Mouse (Mus musculus) myocyte (in vitro differentiated cells): ENCODE results near the gene Cox18. TPM values are rescaled to one million over a fixed set of nuclear protein-coding genes. Genes with fewer than 3 reads are reported as not detected.
A peak's percentile ranks its signal among the peaks of the same experiment; 100 is the strongest.

ENCODE experiments used
- H3K27me3 ChIP-seq: one replicate; pipeline ENCODE4 v1.6.1; 2011; ENCODE audit not compliant: control insufficient read depth, insufficient read depth, insufficient read length
- H3K36me3 ChIP-seq: one replicate; pipeline ENCODE4 v1.6.1; 2011; ENCODE audit not compliant: control insufficient read depth, insufficient read depth
- H3K4me2 ChIP-seq: one replicate; pipeline ENCODE4 v1.6.1; 2011; ENCODE audit warnings: low read depth, control low read depth
- H3K4me3 ChIP-seq: one replicate; pipeline ENCODE4 v1.5.1; 2011; ENCODE audit warnings: mild to moderate bottlenecking, control low read depth, moderate library complexity
- H3K79me2 ChIP-seq: one replicate; pipeline ENCODE4 v1.6.1; 2011; ENCODE audit not compliant: control insufficient read depth, insufficient read depth
- H3ac ChIP-seq: one replicate; pipeline ENCODE4 v1.6.1; 2011; ENCODE audit not compliant: control insufficient read depth, insufficient read length
- CEBPB ChIP-seq: IDR thresholded peaks from 2 replicates; pipeline ENCODE4 v1.6.1; 2011; ENCODE audit warnings: mild to moderate bottlenecking, moderate library complexity; ENCODE audit not compliant: poor library complexity, insufficient read depth, severe bottlenecking
- E2F4 ChIP-seq: IDR thresholded peaks from one replicate; pipeline ENCODE4 v1.6.1; 2011; ENCODE audit warnings: mild to moderate bottlenecking, control low read depth, moderate library complexity; ENCODE audit not compliant: insufficient read depth
- MAX ChIP-seq: IDR thresholded peaks from one replicate; pipeline ENCODE4 v1.6.1; 2011; ENCODE audit warnings: low read depth, mild to moderate bottlenecking, control low read depth
- MYOD1 ChIP-seq, 3 experiments: IDR thresholded peaks; one replicate each; pipeline ENCODE4 v1.6.1; 2011; ENCODE audit warnings: control low read depth in 2 of 3, low read depth in 2 of 3, mild to moderate bottlenecking in 2 of 3, moderate library complexity in 1 of 3; ENCODE audit not compliant: insufficient read length in 2 of 3, control insufficient read depth in 1 of 3
- MYOG ChIP-seq, 3 experiments: IDR thresholded peaks; one replicate each; pipeline ENCODE4 v1.6.1; 2011; ENCODE audit warnings: control low read depth in 2 of 3, low read depth in 2 of 3, mild to moderate bottlenecking in 2 of 3; ENCODE audit not compliant: insufficient read length in 2 of 3, control insufficient read depth in 1 of 3, insufficient read depth in 1 of 3
- POLR2A ChIP-seq: IDR thresholded peaks from one replicate; pipeline ENCODE4 v1.6.1; 2011; ENCODE audit warnings: low read depth, mild to moderate bottlenecking, control low read depth, moderate library complexity; ENCODE audit not compliant: insufficient read length
- POLR2AphosphoS2 ChIP-seq: IDR thresholded peaks from one replicate; pipeline ENCODE4 v1.6.1; 2011; ENCODE audit warnings: low read depth, control low read depth; ENCODE audit not compliant: insufficient read length
- REST ChIP-seq: IDR thresholded peaks from one replicate; pipeline ENCODE4 v1.6.1; 2011; ENCODE audit warnings: mild to moderate bottlenecking, control low read depth, moderate library complexity; ENCODE audit not compliant: insufficient read depth, insufficient read length
- SRF ChIP-seq: IDR thresholded peaks from one replicate; pipeline ENCODE4 v1.6.1; 2011; ENCODE audit warnings: low read depth; ENCODE audit not compliant: control insufficient read depth, insufficient read length
- TCF12 ChIP-seq: IDR thresholded peaks from one replicate; pipeline ENCODE4 v1.6.1; 2011; ENCODE audit warnings: mild to moderate bottlenecking, control low read depth; ENCODE audit not compliant: poor library complexity, insufficient read depth, severe bottlenecking
- TCF3 ChIP-seq: IDR thresholded peaks from one replicate; pipeline ENCODE4 v1.6.1; 2011; ENCODE audit warnings: low read depth, control low read depth; ENCODE audit not compliant: insufficient read length
- USF1 ChIP-seq: IDR thresholded peaks from one replicate; pipeline ENCODE4 v1.6.1; 2011; ENCODE audit warnings: low read depth, mild to moderate bottlenecking, control low read depth, moderate library complexity
- polyA plus RNA-seq: library from polyadenylated mRNA; unstranded; fragments of >200 nt; fragmentation: generic; extraction: Trizol; gene quantifications from one replicate; pipeline ENCODE4 v1.2.1, GENCODE M21; 2012; ENCODE audit warnings: missing spikeins

Cox18 gene
- polyA plus RNA-seq, 1 experiment = 27.7 TPM

- peaks cover 37% of the 10 kb centered on the region for H3K36me3 ChIP-seq
- no peak for TF ChIP-seq POLR2AphosphoS2
- no peak for TF ChIP-seq E2F4
- no peak for TF ChIP-seq POLR2A
- no peak for TF ChIP-seq MYOD1 (IDR thresholded peaks at IDR 0.05; ENCODE audit: control insufficient read depth in 1 of 3, insufficient read length in 2 of 3, low read depth in 2 of 3)
- no peak overlapping the region for H3K4me3 ChIP-seq
Measured at GRCm38 (mm10) chr5:90226696-90227095, 2.9 kb upstream of the Cox18 start.

GRCm38 (mm10) chr5:90224730-90225129 is 929 bp upstream of the Cox18 start:
- Histone ChIP-seq H3K4me2 (peak overlapping the region; percentile 45), H3K79me2 (peaks cover 12% of the 10 kb centered on the region), H3K27me3 (no peaks in the 10 kb centered on the region), H3ac (no peak overlapping the region), H3K4me3 (peak overlapping the region; percentile 46), H3K36me3 (peaks cover 21% of the 10 kb centered on the region)
- no peak for TF ChIP-seq TCF12
- no peak for TF ChIP-seq USF1
- TF ChIP-seq POLR2A = no peak
- TF ChIP-seq REST = no peak
- TF ChIP-seq MYOG (IDR thresholded peaks at IDR 0.05; ENCODE audit: control insufficient read depth in 1 of 3, insufficient read depth in 1 of 3, insufficient read length in 2 of 3, low read depth in 2 of 3) = no peak
- no peak for TF ChIP-seq POLR2AphosphoS2
- TF ChIP-seq MYOD1 (IDR thresholded peaks at IDR 0.05; ENCODE audit: control insufficient read depth in 1 of 3, insufficient read length in 2 of 3, low read depth in 2 of 3) = no peak
- TF ChIP-seq E2F4 = no peak

More at GRCm38 (mm10) chr5:90226696-90227095, 2.9 kb upstream of the Cox18 start:
- H3ac ChIP-seq = no peak overlapping the region
- H3K27me3 ChIP-seq = no peaks in the 10 kb centered on the region
- peaks cover 10% of the 10 kb centered on the region for H3K79me2 ChIP-seq
- no peak overlapping the region for H3K4me2 ChIP-seq

- Histone ChIP-seq H3K4me2 (peak overlapping the region; percentile 91), H3ac (peak overlapping the region; percentile 52), H3K4me3 (peak overlapping the region; percentile 46), H3K79me2 (peaks cover 12% of the 10 kb centered on the region), H3K27me3 (no peaks in the 10 kb centered on the region), H3K36me3 (peaks cover 4% of the 10 kb centered on the region)
- TF ChIP-seq CEBPB (no peak), TCF3 (no peak), REST (no peak), POLR2AphosphoS2 (no peak), TCF12 (no peak), MYOG (IDR thresholded peaks at IDR 0.05; ENCODE audit: control insufficient read depth in 1 of 3, insufficient read depth in 1 of 3, insufficient read length in 2 of 3, low read depth in 2 of 3) (no peak), MYOD1 (IDR thresholded peaks at IDR 0.05; ENCODE audit: control insufficient read depth in 1 of 3, insufficient read length in 2 of 3, low read depth in 2 of 3) (no peak), SRF (no peak), E2F4 (no peak)
Measured at GRCm38 (mm10) chr5:90222937-90223336, 864 bp downstream of the Cox18 start.

GRCm38 (mm10) chr5:90217791-90218190 is 6.0 kb downstream of the Cox18 start:
- no peak overlapping the region for H3K4me3 ChIP-seq
- H3K4me2 ChIP-seq = no peak overlapping the region
- no peak overlapping the region for H3ac ChIP-seq
- no peaks in the 10 kb centered on the region for H3K27me3 ChIP-seq
- TF ChIP-seq POLR2A (no peak), MAX (no peak), SRF (no peak), REST (no peak)
- peaks cover 3% of the 10 kb centered on the region for H3K36me3 ChIP-seq
- H3K79me2 ChIP-seq = peaks cover 9% of the 10 kb centered on the region

- Histone ChIP-seq H3K36me3 (peaks cover 3% of the 10 kb centered on the region), H3K79me2 (peaks cover 4% of the 10 kb centered on the region), H3K4me2 (no peak overlapping the region), H3K27me3 (no peaks in the 10 kb centered on the region), H3K4me3 (no peak overlapping the region), H3ac (no peak overlapping the region)
- TF ChIP-seq TCF12 (no peak), MYOG (IDR thresholded peaks at IDR 0.05; ENCODE audit: control insufficient read depth in 1 of 3, insufficient read depth in 1 of 3, insufficient read length in 2 of 3, low read depth in 2 of 3) (peak in 1 of 3 experiments; percentile 4), MYOD1 (IDR thresholded peaks at IDR 0.05; ENCODE audit: control insufficient read depth in 1 of 3, insufficient read length in 2 of 3, low read depth in 2 of 3) (peak in 1 of 3 experiments; percentile 42)
Measured at GRCm38 (mm10) chr5:90217226-90217625, 6.6 kb downstream of the Cox18 start.

GRCm38 (mm10) chr5:90213356-90213755 is 10.4 kb downstream of the Cox18 start:
- H3K4me3 ChIP-seq = no peak overlapping the region
- TF ChIP-seq CEBPB (no peak), MYOD1 (IDR thresholded peaks at IDR 0.05; ENCODE audit: control insufficient read depth in 1 of 3, insufficient read length in 2 of 3, low read depth in 2 of 3) (no peak), E2F4 (no peak), MYOG (IDR thresholded peaks at IDR 0.05; ENCODE audit: control insufficient read depth in 1 of 3, insufficient read depth in 1 of 3, insufficient read length in 2 of 3, low read depth in 2 of 3) (no peak), POLR2A (no peak)
- no peak overlapping the region for H3ac ChIP-seq
- H3K36me3 ChIP-seq = peaks cover 3% of the 10 kb centered on the region
- no peaks in the 10 kb centered on the region for H3K79me2 ChIP-seq
- H3K27me3 ChIP-seq = no peaks in the 10 kb centered on the region
- H3K4me2 ChIP-seq = no peak overlapping the region
